Mouse (Mus musculus): ENCODE results near the gene Gm11634. TPM values are rescaled to one million over a fixed set of nuclear protein-coding genes. Genes with fewer than 3 reads are reported as not detected.

Gm11634 gene
- total RNA-seq, 2 experiments from 2014 or later, result not detected

DNA sequence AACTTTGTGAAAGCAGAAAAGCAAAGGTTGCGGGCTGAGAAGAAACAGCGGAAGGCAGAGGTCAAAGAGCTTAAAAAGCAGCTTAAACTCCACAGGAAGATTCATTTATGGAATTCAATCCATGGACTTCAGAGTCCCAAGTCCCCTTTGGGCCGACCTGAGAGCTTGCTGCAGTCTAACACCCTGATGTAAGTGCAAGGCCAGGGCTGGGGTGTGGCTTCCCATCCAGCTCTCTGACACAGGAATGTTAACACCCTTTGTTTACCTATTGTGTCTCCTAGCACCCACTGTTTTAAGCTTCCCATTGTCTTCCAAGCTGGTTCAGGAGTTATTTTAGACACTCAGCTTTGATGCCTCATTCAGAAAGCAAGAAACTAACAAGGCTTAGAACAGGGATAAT is 30.6 kb downstream of the Gm11634 start:
- no peak for DNase-seq (ENCODE audit: low spot score in 2 of 2)

DNA sequence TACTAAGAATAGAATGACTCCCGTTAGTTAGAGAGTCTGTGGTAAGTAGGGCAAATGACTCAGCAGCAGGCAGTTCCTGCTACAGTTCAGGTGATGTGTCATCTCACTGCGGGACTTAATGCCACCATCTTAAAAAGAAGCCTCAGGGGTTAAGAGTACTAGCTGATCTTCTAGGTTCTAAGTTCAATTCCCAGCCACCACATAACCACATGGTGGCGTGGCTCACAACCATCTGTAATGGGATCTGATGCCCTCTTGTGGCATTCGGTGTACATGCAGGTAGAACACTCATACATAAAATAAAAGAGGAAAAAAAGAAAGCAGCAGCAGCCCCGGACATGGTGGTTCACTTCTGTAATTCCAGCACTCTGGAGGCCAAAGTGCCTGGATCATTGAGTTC is 36.7 kb downstream of the Gm11634 start:
- peak; percentile 43 to 72 for DNase-seq (ENCODE audit: low spot score in 2 of 2)

DNA sequence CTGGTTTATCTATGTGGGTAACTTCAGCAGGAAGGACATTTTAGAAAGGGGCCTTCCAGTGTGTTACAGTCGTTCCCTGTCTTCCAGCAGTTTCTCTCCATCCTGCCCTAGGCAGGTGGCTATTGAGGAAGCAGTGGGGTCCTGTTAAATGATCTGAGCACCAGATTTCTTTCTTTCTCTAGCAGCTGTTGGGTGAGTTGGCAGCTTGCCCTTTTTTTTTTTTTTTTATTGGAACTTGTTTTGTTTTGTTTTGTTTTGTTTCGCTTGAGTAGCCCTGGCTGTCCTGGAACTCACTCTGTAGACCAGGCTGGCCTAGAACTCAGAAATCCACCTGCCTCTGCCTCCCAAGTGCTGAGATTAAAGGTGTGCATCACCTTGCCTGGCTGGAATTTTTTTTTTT is 42.1 kb downstream of the Gm11634 start:
- DNase-seq (ENCODE audit: low spot score in 2 of 2), result no peak

DNA sequence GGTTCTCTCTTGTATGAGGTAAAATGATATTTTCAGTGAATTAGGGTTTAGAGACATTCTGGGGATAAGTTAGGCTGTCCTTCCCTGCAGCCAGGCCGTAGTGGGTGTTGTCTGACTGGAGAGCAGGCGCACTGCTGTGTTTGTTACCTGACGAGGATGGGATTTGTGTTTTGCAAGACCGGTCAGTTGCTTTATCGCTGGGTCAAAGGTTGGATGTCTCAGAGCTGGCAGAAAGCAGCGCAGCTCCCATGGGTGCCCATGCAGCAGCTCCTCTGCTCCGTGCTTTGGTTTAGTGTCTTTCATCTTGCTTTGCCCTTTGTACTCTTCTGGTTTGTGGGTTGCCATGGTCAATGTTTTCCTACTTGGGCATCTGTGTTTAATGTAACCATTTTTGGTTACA is 42.5 kb downstream of the Gm11634 start:
- DNase-seq (ENCODE audit: low spot score in 2 of 2), result no peak

- DNase-seq (ENCODE audit: low spot score in 2 of 2), result peak in 1 of 2 experiments; percentile 36
Measured at GRCm38 (mm10) chr11:101553354-101553930, 45.6 kb downstream of the Gm11634 start.

DNA sequence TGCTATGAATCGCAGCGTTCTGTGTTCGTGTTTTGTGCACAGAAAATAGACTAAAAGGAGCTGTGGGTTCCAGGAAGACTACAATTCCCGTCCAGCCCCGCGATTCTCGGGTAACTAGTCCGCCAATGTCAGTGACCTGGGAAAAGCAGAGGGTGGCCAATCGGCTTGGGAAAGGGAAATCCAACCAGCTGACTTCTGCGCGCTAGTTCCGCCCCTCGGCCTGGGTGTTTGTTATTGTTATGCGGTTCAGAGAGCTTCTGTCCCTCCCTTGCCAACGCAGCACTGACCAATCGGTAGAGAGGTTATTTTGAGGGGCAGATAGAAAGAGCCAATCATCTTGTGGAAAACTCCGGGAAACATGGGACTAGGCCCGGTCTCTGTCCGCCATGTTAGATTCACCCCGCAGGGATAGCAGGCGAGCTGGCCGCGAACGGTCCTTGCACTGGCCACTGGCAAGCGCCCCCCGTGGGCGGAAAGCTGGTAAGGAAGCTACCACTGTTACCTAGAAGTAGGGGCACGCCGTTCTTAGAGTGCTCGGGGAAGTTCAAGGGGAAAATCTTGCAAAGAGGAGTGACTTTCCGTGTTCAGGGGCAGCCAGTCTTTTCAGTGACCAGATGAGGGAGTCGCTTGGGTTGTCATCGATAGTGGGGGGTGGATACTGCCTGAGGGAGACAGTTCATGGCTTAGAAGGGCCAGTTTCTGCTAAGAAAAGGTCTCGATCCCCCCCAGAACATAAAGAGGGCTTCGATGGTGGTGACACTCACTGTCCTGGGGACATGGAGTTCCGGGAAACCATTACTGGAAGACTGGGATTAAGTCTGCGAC is 46.4 kb downstream of the Gm11634 start:
- peak; percentile 99 to 100 for DNase-seq (ENCODE audit: low spot score in 2 of 2)

DNA sequence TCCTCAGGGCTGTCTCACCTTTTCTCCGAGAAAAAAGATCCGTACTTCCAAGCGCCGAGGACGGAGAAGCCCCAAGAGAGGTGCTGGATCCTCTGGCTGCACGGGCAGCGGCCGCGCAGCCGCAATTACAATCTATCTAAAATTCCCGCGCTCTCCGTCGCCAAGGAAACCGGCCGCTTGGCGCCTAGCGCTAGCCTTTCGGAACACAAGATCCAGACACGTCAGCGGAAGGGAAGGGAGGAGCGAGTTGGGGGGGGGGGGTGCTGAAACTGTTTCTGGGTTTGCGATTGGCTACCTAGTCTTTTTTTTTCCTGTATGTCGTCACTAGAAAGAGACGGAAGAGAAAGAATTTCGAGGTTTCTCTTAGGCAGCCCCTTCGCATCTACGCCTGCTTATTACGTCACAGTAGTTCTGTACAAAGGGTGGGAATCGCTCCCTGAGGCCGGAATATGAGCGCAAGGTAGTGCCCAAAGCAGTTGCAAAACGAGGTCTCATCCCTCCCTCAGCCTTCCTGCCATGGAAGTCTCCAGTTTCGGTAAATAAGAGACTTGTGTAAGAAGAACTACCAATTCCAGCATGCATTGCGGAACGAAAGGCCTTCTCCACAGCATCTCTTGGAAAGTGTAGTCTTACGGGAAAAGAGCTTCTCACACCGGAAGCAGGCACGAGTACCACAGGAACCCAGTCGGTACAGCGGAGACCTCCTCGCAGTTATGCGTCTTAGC is 47.1 kb downstream of the Gm11634 start, which contains the start of the genes Brca1 and Nbr1:
Gene Brca1 (minus strand): TSS at position 205 of the 725 bp plus-strand sequence.
Gene Nbr1 (plus strand): TSS at position 399 of the 725 bp plus-strand sequence.
- DNase-seq (ENCODE audit: low spot score in 2 of 2), result peak; percentile 96 to 99

DNA sequence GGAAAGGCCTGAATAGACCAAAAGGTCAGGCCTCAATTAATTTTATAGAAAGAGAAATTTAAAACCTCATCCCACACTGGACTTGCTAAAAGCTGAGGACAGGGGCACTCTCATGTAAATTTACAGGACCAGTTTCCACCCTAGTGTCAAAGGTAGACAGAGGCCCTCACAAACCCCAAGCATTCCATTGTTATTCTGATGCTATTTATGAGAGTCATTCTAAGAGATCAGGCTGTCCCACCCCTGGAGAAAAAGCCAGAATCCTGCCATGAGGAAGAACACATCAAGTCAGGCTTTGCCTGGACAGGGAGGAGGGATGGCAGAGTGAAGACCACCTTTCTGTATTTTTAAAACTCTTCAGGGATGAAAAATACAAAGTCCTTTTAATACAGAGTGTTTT is 50.5 kb downstream of the Gm11634 start:
- no peak for DNase-seq (ENCODE audit: low spot score in 2 of 2)

DNA sequence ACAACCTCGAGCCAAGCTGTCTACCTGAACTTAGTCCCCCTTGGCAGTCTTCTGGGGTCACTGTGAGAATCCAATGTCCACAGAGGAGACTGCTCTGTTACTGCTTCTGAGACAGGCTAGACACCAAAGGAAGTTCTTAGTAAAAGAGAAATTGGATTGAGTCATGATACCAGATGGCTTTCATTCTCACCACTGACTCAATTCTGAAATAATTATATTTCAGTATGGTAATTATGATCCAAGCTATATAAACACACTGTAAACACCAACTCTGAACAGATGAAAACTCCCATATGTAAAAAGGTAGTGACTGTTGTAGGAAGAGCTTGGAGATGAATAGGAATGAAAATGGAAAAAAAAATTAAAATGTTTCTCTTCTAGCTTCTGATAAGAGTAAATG is 54.9 kb downstream of the Gm11634 start:
- DNase-seq (ENCODE audit: low spot score in 2 of 2), result peak in 1 of 2 experiments; percentile 58

Other genes starting within 250 kb of the Gm11634 start
- gene G6pc, start 231.7 kb downstream of the Gm11634 start, total RNA-seq (2021), result under 1 TPM in 1 of 2 experiments, not detected in 1; 0.14 TPM
- gene Aarsd1, start 181.6 kb downstream of the Gm11634 start, total RNA-seq (2021), result 10 to 100 TPM; 41.9 to 43.7 TPM
- gene Gm27029, start 174.5 kb downstream of the Gm11634 start, total RNA-seq (2021), result 1 to 10 TPM; 4.8 to 5.7 TPM
- gene Rundc1, start 174.2 kb downstream of the Gm11634 start, total RNA-seq (2021), result 10 to 100 TPM; 29.7 to 30.1 TPM
- gene Ptges3l, start 173.9 kb downstream of the Gm11634 start, total RNA-seq (2021), result 1 to 10 TPM; 3.2 to 4.8 TPM
- 10 to 100 TPM; 45.9 to 49.9 TPM for gene Rpl27, start 157.0 kb downstream of the Gm11634 start, total RNA-seq (2021)
- gene Ifi35, start 150.8 kb downstream of the Gm11634 start, total RNA-seq (2021), result 1 to 10 TPM; 2.6 to 3.1 TPM
- gene Rnd2, start 134.3 kb downstream of the Gm11634 start, total RNA-seq (2021), result 100 to 1,000 TPM; 210 to 231 TPM
- gene Vat1, start 133.0 kb downstream of the Gm11634 start, total RNA-seq (2021), result 10 to 100 TPM; 53.0 to 64.9 TPM
- gene Brca1, start 47.3 kb downstream of the Gm11634 start, total RNA-seq (2021), result 1 to 10 TPM; 1.3 to 3.2 TPM
- gene Nbr1, start 47.1 kb downstream of the Gm11634 start, total RNA-seq (2021), result 100 to 1,000 TPM; 122 to 177 TPM
- gene Tmem106a, start 17.0 kb downstream of the Gm11634 start, total RNA-seq (2021), result 1 to 10 TPM; 2.0 to 4.1 TPM
- gene Rdm1, start 27.9 kb upstream of the Gm11634 start, total RNA-seq (2021), result 1 to 10 TPM; 4.7 to 6.3 TPM
- 10 to 100 TPM; 12.6 to 14.2 TPM for gene Arl4d, start 66.3 kb upstream of the Gm11634 start, total RNA-seq (2021)
- gene Dhx8, start 133.7 kb upstream of the Gm11634 start, total RNA-seq (2021), result 10 to 100 TPM; 32.4 to 34.2 TPM
- 10 to 100 TPM; 19.3 to 22.1 TPM for gene Etv4, start 186.1 kb upstream of the Gm11634 start, total RNA-seq (2021)